Mouse (Mus musculus) bone marrow macrophage, adult 2 months (primary cell): ENCODE results near the gene Zfp217.

ENCODE experiments used
- CTCF ChIP-seq: IDR thresholded peaks from 2 replicates; pipeline ENCODE4 v1.5.1; 2012; ENCODE audit warnings: low read depth, mild to moderate bottlenecking, low read length, moderate library complexity
- POLR2A ChIP-seq: IDR thresholded peaks from 2 replicates; pipeline ENCODE4 v1.6.1; 2012; ENCODE audit warnings: mild to moderate bottlenecking, low read depth, low read length, borderline replicate concordance

- no peak for TF ChIP-seq POLR2A
- no peak for TF ChIP-seq CTCF
These were observed 9.6 kb upstream of the Zfp217 start for GRCm38 (mm10) chr2:170157280-170158200.
